Mouse (Mus musculus) embryo, embryonic 10.5 days (tissue): Measurements from ENCODE around the gene Glod5.

Experiments used
- DNase-seq: peaks from one replicate; pipeline ENCODE4 v3.0.0-alpha.2; 2015; ENCODE audit warnings: low spot score

Gene Glod5

GRCm38 (mm10) chrX:7968226-7968625, 50.1 kb downstream of the Glod5 start:
- no peak for DNase-seq

GRCm38 (mm10) chrX:7967596-7968201, 50.6 kb downstream of the Glod5 start:
- DNase-seq = no peak

GRCm38 (mm10) chrX:7966161-7966560, 52.1 kb downstream of the Glod5 start:
- no peak for DNase-seq

GRCm38 (mm10) chrX:7963829-7964626, 54.3 kb downstream of the Glod5 start:
- DNase-seq = no peak

GRCm38 (mm10) chrX:7958868-7959267, 59.4 kb downstream of the Glod5 start:
- DNase-seq = no peak
